Mouse (Mus musculus) left cerebral cortex, postnatal 36 days (tissue): ENCODE data around the gene Pcdh7. TPM values are rescaled to one million over a fixed set of nuclear protein-coding genes. Genes with fewer than 3 reads are reported as not detected.
A peak's percentile ranks its signal among the peaks of the same experiment; 100 is the strongest.
"Not testable (repeated sequence)": the region's sequence is repeated elsewhere in the genome, so short reads cannot be mapped to it uniquely, and the experiment has no call there.

Experiments
- DNase-seq, 2 experiments: peaks; one replicate each; pipeline ENCODE4 v3.0.0; 2021 to 2022; ENCODE audit warnings: low spot score in 2 of 2, mixed read lengths in 1 of 2
- intact Hi-C: fragments of 180-260 bp; cut with DNase I; formaldehyde crosslinking; loops from one replicate; pipeline ENCODE4 v1.15.1; 2025
- total RNA-seq, 2 experiments: library from RNA; stranded (reverse); gene quantifications; 2 replicates each; pipeline ENCODE4 v1.2.3; 2021

The Pcdh7 gene
- total RNA-seq, result 100 to 1,000 TPM; 152 to 173 TPM

DNA sequence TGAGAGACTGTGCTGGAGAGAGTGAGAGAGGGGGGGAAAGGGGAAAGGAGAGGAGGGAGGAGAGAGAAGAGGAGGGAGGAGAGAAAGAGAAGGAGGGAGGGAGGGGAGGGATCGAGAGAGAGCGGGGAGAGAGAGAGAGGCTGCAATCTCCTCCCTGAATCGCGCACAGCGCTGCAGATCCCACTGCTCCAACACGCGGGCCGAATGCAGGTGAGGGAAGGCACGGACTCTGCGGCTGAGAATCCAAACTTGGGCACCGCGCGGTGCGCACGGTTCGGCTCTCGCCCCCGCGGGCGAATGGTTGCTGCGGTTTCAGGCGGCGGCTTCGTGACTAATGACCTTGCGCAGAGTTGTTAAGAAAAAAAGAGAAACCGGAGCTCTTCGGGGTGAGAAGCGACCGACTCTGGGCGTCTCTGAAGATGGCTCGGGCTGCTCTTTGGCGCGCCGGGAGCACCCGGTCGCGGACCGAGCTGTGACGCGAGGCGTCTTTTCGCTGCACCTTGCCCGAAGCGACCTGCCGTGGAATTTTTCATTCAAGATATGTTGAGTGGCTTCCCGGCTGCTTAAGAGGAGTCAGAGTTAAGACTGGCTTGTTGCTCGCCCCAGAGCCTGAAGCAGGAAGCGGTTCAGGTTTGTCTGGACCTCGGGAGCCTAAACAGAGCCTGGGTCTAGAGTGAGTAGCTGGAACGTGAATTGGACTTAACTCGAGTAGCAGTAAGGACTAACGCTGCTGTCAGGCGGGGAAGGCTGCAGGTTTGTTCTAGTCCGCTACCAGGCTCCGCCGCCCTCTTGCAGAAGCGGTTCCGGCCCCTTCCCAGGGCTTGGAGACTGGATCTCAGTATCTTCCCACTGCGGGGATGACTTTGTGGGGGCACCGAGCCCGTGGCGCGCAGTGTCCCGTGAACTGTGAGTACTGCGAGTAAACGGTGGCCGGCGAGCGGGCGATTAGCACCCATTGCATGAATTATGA lies at the start of gene Pcdh7:
TSS of gene Pcdh7 (plus strand) at position 62 of the 970 bp plus-strand sequence.
- intact Hi-C loops, result loop anchor here (5.0 to 10.0 kb wide), 3 partner anchors 237 to 1019 kb away; no protein-coding TSS in a partner anchor
- DNase-seq, result peak; percentile 77 to 78

DNA sequence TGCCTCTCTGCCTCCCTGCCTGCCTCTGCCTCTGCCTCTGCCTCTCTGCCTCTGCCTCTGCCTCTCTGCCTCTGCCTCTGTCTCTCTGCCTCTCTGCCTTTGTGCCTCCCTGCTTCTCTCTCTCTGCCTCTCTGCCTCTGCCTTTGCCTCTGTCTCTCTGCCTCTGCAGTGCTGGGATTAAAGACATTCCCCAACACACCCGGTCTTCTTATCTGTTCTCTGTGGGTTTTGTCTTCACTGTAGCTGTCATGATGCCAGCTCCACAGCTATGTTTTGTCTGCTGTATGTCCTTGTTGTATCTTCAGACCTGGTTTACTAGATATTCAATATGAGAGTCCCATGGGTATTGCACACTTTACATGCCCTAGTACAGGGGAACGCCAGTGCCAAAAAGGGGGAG lies 40.8 kb upstream of the Pcdh7 start:
- intact Hi-C loops, DNase-seq: not testable (repeated sequence)

GRCm38 (mm10) chr5:57708396-57708795 lies 9.4 kb upstream of the Pcdh7 start:
- no peak for DNase-seq
- intact Hi-C loops, result no loop called here

DNA sequence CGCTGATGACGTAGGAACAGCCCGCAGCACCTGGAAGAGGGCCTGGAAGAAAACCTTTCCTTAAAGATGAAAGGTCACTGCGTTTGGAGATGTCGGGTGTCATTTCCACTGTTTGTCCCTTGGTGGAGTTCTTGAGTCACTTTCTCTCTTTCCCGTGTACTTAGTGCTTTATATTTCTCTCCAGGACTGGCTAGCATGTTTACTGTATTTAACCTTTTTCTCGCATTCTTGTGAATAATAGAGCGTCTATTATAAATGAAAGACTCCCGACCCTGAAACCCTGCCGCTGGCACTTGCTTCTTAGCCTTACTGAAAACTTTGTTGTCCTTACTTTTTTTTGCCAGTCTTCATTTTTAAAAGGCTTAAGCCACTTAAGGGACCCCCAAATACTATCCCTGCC lies 3.8 kb upstream of the Pcdh7 start:
- peak in 1 of 2 experiments; percentile 17 for DNase-seq
- intact Hi-C loops, result loop anchor here (5.0 to 10.0 kb wide), 3 partner anchors 241 to 1113 kb away; no protein-coding TSS in a partner anchor

DNA sequence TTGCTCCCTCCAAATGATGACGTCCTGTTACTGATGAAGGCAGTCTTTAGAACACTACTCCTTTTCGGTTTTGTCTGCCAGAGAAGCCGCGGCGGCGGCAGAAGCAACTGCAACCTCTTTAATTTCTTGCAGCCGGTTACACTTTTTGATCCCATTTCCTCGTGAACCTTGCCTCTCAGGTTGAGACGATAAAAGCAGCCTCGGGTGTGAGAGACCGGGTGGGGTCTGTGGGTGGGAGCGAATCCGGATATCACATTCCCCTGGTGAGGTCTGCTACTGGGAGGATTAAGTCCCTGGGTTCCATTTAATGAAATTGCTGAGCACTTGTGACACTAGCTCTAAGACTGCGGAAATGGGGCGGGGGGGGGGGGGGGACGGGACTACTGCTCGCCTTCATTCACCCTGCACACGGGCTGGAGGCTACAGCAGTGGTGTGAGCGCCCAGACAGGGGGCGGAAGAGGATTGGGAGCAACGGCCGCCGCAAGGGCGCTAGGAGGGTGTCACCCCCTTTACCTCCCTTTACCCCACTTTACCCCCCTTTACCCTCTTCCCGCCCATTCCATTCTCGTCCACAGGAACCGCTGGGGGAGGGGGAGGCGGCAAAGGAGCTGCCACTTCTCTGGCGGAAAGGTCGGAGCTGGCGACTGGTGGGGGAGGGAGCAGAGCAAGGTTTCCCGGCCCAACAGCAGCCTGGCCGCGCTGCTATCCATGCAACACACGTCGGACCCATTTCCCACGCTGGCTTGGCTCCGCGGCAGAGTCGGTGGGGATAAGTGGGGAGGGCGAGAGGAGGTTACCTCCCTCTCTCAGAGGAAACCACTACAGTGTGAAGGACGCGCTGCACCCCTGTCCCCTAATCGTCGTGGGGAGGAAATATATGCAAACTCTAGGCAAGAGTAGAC lies 2.9 kb upstream of the Pcdh7 start:
- DNase-seq, result peak; percentile 61 to 66
- intact Hi-C loops, result loop anchor here (5.0 to 10.0 kb wide), 4 partner anchors 240 to 1112 kb away; no protein-coding TSS in a partner anchor

DNA sequence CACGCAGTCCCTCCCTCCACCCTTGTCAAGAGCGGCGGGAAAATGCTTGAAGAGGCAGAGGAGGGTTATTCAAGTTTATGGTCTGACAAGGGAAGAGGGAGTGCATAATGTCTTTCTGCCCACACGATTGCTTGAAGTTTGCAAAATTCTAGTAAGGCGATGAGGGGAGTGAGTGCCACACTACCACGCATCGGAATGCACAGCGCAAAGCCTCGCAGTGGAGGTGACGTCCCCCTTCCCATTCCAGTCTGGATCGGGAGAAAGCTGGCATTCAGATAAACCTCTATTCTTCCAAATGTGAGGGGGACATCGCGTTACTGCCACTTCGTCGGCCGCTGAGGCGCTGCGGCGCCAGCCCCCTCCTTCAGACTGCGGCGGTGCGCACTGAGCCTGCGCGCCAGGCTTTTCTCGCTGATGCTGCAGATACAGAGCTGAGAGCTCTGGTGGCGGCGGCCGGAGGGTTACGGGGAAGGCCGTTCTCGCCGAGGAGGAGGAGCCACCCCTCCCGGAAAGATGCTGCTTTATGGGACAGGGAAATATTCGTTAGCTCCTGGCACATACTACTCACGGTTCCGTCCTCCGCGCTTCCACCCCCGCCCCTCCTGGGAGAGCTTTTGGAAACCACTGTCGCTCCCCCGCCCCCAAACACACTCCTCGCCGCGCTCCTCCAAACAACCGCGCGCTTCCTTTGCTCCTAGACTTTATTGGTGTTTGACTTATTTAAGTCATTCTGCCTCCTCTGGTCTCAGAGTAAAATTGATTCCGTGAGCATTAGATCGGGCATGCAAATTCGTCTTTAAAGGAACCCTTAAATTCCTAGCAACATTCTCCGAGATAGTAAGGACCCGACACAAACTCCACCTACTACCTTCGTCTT lies 2.0 kb upstream of the Pcdh7 start:
- intact Hi-C loops, result loop anchor here (5.0 to 10.0 kb wide), 3 partner anchors 239 to 1022 kb away; no protein-coding TSS in a partner anchor
- peak; percentile 89 to 93 for DNase-seq

- intact Hi-C loops, result loop anchor here (5.0 to 10.0 kb wide), 3 partner anchors 238 to 1021 kb away; no protein-coding TSS in a partner anchor
- DNase-seq, result peak; percentile 61 to 65
Measured at GRCm38 (mm10) chr5:57716421-57717237, 1.1 kb upstream of the Pcdh7 start.

DNA sequence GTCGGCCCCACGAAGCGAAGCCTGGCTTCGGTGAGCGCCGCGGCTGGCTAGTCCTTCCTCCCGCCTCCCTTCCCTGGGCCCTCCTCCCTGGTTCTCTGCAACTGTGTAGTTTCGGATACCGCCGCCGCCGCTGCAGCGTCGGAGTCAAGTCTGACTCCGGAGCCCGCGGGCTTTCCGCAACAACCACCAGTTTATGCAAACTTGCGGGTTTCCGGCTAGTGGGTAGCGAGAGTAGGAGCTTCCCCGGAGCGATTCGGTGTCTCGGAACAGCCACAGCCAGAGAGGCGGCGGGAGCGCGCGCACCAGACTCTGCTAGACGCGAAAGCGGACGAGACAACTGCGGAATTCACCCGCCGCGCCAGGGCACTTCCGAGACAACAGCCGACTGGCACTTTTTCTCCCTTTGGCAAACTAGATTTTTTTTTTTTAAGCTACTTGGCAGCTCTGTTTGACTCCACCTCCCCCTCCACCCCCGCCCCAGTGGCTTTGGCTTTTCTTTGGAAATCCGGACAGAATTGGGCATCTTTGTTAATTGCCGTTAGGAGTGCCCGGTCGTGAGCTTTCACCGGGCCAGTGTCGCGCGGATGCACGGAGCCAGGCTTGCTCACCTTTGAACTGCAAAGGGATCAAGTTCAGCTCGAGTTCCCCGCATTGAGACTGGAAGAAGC lies 395 bp upstream of the Pcdh7 start:
- intact Hi-C loops, result loop anchor here (5.0 to 10.0 kb wide), 3 partner anchors 237 to 1020 kb away; no protein-coding TSS in a partner anchor
- DNase-seq, result peak; percentile 68 to 70

DNA sequence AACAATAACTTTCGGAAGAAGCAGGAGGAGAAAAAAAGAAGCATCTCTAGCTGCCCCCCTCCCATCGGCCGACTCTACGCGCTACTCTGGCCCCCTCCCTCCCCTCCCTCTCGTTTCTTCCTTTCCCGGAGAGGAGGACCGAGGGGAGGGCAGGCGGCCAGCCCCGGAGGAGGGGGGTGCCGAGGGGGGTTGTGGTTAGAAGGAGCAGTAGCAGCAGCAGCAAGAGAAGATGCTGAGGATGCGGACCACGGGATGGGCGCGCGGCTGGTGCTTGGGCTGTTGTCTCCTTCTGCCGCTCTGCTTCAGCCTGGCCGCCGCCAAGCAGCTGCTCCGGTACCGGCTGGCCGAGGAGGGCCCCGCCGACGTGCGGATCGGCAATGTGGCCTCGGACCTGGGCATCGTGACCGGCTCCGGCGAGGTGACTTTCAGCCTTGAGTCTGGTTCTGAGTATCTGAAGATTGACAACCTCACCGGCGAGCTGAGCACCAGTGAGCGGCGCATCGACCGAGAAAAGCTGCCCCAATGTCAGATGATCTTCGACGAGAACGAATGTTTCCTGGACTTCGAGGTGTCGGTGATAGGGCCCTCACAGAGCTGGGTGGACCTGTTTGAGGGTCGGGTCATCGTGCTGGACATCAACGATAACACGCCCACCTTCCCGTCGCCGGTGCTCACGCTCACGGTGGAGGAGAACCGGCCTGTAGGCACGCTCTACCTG lies 1.3 kb downstream of the Pcdh7 start:
- peak; percentile 69 to 72 for DNase-seq
- intact Hi-C loops, result loop anchor here (5.0 to 10.0 kb wide), 3 partner anchors 236 to 1018 kb away; no protein-coding TSS in a partner anchor

DNA sequence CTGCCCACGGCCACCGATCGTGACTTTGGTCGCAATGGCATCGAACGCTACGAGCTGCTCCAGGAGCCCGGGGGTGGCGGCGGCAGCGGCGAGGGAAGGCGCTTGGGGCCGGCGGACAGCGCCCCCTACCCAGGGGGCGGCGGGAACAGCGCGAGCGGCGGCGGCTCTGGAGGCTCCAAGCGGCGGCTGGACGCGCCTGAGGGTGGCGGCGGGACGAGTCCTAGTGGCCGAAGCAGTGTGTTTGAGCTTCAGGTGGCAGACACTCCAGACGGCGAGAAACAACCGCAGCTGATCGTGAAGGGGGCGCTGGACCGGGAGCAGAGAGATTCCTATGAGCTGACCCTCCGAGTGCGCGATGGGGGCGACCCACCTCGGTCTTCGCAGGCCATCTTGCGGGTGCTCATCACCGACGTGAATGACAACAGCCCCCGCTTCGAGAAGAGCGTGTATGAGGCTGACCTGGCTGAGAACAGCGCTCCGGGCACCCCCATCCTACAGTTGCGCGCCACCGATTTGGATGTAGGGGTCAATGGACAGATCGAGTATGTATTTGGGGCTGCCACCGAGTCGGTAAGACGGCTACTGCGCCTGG lies 1.9 kb downstream of the Pcdh7 start:
- DNase-seq, result peak in 1 of 2 experiments; percentile 80
- intact Hi-C loops, result loop anchor here (5.0 to 10.0 kb wide), 4 partner anchors 98 to 1018 kb away; no protein-coding TSS in a partner anchor

- intact Hi-C loops, result loop anchor here (5.0 kb wide), 1 partner anchor 97 kb away; no protein-coding TSS in a partner anchor
- DNase-seq, result peak; percentile 23 to 25
Measured at GRCm38 (mm10) chr5:57720206-57720880, 2.6 kb downstream of the Pcdh7 start.

DNA sequence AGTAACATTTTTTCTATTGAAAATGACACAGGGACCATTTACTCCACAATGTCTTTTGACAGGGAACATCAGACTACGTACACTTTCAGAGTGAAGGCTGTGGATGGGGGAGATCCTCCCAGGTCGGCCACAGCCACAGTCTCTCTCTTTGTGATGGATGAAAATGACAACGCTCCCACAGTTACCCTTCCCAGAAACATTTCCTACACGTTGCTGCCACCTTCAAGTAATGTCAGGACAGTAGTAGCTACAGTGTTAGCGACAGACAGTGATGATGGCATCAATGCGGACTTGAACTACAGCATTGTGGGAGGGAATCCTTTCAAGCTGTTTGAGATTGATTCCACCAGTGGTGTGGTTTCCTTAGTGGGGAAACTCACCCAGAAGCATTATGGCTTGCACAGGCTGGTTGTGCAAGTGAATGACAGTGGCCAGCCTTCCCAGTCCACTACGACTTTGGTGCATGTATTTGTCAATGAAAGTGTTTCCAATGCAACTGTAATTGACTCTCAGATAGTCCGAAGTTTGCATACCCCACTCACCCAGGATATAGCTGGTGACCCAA lies 3.5 kb downstream of the Pcdh7 start:
- intact Hi-C loops, result loop anchor here (5.0 kb wide), 1 partner anchor 96 kb away; no protein-coding TSS in a partner anchor
- DNase-seq, result peak; percentile 34 to 40

DNA sequence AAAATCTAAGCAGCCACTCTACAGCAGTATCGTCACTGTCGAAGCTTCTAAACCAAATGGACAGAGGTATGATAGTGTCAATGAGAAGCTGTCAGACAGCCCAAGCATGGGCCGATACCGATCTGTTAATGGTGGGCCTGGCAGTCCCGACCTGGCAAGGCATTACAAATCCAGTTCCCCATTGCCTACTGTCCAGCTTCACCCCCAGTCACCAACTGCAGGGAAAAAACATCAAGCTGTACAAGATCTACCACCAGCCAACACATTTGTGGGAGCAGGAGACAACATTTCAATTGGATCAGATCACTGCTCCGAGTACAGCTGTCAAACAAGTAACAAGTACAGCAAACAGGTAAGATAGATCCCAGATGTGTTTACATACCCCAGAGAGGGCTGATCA lies 4.2 kb downstream of the Pcdh7 start:
- DNase-seq, result peak in 1 of 2 experiments; percentile 19
- intact Hi-C loops, result loop anchor here (5.0 kb wide), 1 partner anchor 95 kb away; no protein-coding TSS in a partner anchor

DNA sequence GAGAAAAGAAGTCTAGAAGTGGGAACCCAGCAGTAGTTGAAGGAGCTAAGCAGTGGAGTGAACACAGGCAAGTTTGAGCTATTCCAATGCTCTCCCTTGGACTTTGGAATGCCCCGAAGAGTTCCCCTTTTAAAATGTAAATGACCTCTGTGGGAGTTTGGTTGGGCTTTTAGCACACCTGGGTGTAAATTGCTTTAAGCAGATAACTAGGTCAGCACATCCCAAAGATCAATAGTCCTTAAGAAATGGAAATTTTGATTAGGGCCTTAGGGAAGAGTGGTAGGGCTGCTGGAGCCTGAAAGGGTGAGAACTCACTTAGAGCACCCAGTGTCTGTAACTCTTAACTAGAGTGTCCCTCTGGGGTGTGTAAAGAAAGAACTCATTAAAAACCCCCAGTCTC lies 15.7 kb downstream of the Pcdh7 start:
- DNase-seq, result no peak
- intact Hi-C loops, result no loop called here

- intact Hi-C loops, result no loop called here
- no peak for DNase-seq
Measured at GRCm38 (mm10) chr5:57735723-57736122, 18.0 kb downstream of the Pcdh7 start.
